Mouse (Mus musculus) urinary bladder, adult 18-20 months (tissue): ENCODE results near the gene Cacna1e.

Source experiments
- DNase-seq, 2 experiments: peaks; one replicate each; pipeline ENCODE4 v3.0.0; 2022; ENCODE audit warnings: low spot score in 2 of 2, mixed read lengths in 2 of 2

Cacna1e gene

GRCm38 (mm10) chr1:154622666-154623653 lies 261.3 kb downstream of the Cacna1e start:
- DNase-seq, result no peak

DNA sequence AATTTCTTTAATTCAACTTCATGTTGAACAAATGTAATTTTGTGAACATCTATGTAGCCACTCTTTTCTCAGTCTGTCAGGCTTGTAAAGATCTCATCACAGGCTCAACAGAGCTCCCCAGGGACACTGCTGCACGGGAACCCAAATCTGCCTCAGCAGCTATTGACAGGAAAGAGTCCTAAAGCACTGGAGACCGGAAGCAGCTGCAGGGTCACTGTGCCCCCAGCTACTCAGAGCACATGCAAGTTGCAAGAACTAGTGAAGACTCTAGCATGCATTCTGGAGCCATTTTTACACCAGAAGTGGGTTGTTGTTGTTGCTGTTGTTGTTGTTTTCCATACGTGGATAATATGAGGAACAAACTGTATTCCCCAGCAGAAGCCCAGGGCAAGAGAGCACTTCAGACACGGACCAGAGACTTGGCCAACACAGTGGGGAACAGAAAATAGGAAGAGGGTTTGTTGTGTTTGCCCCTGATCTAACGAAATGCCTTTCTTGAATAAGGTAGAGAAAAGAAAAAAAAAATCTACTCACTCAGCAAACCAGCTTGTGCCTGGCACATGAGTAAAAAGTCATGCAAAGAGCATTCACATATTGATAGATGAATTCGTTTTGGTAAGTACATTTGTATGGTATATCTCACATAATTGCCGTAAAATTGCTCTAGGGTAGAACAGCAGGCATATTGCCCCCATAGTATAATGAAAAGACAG lies 266.4 kb downstream of the Cacna1e start:
- DNase-seq, result no peak

GRCm38 (mm10) chr1:154615759-154616158 lies 268.5 kb downstream of the Cacna1e start:
- DNase-seq, result no peak

DNA sequence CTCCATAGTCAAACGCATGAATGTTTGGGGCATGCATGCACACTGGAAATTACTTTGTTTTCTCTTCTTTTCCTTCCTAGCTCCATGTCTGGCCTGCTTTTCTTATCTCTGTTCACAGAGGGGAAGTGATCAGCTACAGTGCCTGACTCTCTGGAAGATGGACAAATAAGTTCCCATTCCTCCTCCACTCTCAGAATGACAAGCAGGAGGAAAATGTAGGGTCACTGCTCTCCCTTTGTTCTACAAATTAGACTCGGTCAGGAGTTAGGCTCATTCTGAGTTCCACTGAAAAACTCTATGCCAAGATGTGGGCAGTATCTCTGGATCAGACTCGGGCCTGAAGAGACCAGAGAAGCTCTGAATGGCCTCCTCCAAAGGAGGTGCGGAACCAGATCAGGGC lies 275.8 kb downstream of the Cacna1e start:
- DNase-seq, result no peak

DNA sequence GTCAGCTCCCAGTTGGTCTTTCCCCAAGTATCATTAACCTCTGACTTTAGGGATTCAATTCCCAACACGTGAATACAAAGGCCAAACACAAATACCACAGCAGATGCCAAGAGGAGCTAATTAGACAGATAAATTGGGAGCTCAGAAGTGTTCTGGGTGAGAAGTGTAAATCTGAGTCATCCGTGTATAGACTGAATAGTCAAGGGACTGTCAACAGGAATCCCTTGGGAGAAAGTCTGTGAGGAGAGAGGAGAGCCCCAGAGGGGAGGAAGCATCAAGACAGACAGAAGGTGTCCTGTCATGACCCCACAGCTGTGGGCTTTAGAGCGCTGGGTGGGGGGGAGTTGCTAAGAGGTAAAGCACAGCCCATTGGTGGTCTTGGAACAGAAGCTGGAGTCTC lies 276.9 kb downstream of the Cacna1e start:
- DNase-seq, result no peak

DNA sequence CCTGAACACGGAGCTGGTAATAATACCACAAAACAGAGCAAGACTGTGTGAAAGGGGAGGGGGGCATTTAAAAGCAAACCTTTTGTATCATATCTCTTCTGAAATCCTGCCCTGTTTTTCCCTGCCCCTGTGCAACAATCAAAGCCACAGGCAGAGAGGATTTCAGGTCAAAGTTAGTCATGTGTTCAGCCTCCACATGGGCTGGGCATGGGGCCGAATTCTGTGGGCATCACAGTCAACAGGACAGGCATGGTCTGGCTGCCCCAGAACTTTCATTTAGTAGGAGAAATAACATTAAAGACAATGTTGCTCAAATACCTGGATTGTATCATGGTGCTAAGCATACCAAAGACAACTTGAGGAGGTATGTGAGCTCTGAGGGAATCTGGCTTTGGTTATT lies 278.7 kb downstream of the Cacna1e start:
- no peak for DNase-seq

DNA sequence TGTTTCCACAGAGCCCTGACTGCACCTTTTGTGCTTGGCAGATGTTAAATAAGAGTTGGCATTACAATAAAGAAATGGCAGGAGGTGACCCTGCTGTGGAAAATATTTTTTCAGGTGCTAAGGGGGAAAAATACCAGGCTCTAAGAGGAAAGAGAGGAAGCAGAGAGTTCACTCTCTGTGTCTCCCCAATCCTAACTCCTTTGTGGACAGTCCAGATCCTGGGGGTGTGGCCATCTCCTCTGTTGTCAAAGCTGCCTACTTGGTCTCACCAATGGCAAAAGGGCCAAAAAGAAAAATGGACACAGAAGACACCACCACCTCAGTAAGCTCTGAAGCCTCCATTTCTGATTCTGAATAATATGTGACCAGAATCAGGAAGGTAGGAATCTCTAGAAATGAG lies 280.5 kb downstream of the Cacna1e start:
- DNase-seq, result no peak

DNA sequence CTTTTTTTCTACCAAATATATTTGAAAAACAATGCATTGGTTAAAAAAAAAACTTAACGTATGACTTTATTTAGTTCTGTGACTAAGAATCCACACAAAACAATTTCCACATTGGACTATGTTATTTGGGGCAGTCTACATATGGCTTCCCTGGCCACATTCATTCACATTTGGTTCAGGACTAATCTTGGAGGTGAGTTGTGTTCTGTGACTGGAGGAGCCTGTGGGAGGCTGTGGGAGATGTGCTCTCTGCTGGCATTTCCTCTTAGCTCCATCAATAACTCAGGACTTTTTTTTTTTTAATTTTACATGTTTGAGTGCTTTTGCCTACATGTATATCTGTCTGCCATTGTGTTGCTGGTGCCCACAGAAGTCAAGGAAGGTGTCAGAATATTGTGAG lies 281.8 kb downstream of the Cacna1e start:
- DNase-seq, result no peak

GRCm38 (mm10) chr1:154582516-154582915 lies 301.8 kb downstream of the Cacna1e start:
- no peak for DNase-seq

DNA sequence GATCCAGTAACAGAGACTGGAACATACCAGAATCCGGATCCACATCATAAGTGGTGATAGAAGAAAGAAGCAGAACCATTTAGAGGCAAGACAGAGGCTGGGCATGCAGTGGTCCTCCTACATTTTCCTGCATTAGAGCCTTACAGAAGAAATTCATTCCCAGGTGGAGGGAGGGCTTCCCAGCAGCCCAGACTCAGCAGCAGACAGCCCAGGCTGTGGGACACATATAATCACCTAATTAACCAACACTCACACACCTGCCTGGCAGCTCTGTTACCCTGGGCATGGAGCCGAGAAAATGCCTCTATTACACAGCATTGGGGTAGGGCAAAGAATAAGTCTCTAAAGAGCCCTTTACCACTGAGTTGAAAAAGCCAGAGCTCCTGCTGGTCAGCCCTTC lies 304.4 kb downstream of the Cacna1e start:
- DNase-seq, result no peak

DNA sequence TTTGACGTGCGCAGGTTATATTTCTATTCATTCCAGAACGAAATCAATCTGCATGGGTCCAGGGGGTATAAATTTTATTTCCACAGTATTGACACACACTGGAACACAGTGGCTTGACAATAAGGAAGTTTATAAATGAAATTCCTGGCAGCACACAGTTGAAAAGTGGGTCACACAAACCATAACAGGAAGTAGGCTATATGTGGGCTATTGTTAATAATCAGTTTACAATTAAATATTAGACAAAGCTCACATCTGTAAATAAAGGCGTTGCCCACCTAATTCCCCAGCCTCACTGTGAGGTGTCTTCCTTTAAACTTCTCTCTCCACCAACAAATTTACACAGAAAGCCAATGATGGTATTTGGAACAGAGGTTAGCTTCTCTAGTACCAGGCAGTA lies 305.6 kb downstream of the Cacna1e start:
- DNase-seq, result no peak

DNA sequence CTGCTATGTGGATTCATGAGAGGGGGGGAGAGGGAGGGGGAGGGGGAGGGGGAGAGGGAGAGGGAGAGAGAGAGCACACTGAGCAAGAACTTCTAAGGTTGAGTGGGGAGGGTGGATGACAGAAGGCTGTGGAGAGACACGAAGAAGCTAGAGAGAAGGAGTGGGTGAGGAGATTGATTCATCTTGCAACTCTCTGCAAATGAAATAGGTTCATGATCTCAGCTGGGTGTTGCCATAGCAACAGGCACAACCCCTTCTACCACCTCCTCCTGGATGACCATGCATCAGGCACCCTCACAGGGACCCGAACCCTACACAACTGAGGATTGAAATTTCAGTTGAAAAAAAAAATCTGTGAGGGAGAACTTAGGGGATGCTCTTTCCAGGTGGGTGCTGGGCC lies 307.9 kb downstream of the Cacna1e start:
- no peak for DNase-seq

GRCm38 (mm10) chr1:154566026-154566425 lies 318.3 kb downstream of the Cacna1e start:
- no peak for DNase-seq

GRCm38 (mm10) chr1:154555811-154556210 lies 328.5 kb downstream of the Cacna1e start:
- no peak for DNase-seq

- DNase-seq, result no peak
These were observed 331.2 kb downstream of the Cacna1e start for GRCm38 (mm10) chr1:154553132-154553531.

GRCm38 (mm10) chr1:154537445-154537844 lies 346.9 kb downstream of the Cacna1e start:
- no peak for DNase-seq

GRCm38 (mm10) chr1:154536763-154537162 lies 347.5 kb downstream of the Cacna1e start:
- DNase-seq, result no peak

GRCm38 (mm10) chr1:154532987-154533940 lies 351.0 kb downstream of the Cacna1e start:
- no peak for DNase-seq

GRCm38 (mm10) chr1:154529666-154530065 lies 354.6 kb downstream of the Cacna1e start:
- no peak for DNase-seq

- DNase-seq, result no peak
These were observed 355.5 kb downstream of the Cacna1e start for GRCm38 (mm10) chr1:154528803-154529202.

DNA sequence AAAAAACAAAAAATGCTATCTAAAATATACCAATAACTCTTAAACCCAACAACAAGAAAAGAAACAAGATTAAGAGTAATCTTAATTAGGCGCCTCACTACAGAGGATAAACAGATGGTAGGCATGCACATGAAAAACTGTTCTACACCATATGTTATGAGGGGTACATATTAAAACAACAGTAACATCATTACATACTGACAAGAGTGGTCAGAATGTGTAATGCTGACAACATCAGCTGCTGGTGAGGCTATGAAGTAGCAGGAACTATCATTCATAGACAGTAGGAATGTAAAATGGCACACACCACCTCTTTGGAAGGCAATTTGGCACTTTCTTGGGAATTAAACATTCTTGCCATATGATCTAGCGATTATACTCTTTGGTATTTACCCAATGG lies 363.6 kb downstream of the Cacna1e start:
- no peak for DNase-seq

DNA sequence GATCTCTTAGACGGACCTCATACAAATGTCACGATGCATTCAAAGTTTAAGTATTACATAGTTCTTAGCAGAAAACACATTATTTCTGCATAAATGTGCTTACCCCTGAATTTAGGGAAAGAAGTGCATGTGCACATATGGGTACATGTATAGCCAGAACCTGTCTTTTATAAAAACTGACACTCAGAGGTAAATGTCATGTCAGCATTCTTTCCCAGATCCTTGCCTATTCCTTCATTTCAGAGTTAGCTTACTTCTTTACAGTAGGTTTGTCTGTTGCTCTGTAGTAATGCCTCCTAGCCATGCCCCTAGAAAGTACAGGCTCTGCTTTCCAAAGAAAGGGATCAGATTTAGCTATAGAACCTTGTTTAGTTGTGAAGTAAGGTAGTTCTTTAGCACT lies 369.0 kb downstream of the Cacna1e start:
- no peak for DNase-seq
